Mouse (Mus musculus) c-Kit-positive CD71-positive TER-119-negative erythroid progenitor cells, embryonic 14.5 days (primary cell): ENCODE measurements around the gene Avil.

Experiments used
- DNase-seq: peaks from one replicate; pipeline ENCODE4 v3.0.0-alpha.2; 2013; ENCODE audit warnings: low read depth

Gene Avil

GRCm38 (mm10) chr10:127030336-127031296 lies 30.1 kb downstream of the Avil start, which contains the start of gene Tsfm:
Tsfm (minus strand) TSS chr10:127030840.
- peak; percentile 91 for DNase-seq

GRCm38 (mm10) chr10:127033301-127033741 lies 32.8 kb downstream of the Avil start:
- no peak for DNase-seq

GRCm38 (mm10) chr10:127036273-127036672 lies 35.8 kb downstream of the Avil start:
- no peak for DNase-seq

DNA sequence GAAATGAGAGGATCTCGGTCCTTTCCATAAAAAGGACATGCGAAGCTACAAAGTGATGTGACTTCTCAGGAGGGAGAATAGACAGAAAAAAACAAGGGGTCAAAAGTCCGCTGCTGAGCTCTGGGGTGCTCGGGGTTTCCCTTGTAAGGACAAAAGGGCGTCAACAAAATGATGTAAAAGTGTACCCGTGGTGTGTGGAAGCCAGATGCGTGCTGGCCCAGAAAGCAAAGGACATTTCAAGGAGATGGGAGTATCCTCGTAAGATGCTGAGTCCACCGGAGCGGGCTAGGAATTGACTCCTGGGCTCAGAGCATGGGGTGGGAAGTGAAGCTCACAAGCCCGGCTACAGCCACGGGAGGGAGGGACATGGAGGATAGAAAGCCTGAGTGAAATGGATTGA lies 37.1 kb downstream of the Avil start:
- no peak for DNase-seq

GRCm38 (mm10) chr10:127040569-127041214 lies 40.2 kb downstream of the Avil start:
- no peak for DNase-seq

DNA sequence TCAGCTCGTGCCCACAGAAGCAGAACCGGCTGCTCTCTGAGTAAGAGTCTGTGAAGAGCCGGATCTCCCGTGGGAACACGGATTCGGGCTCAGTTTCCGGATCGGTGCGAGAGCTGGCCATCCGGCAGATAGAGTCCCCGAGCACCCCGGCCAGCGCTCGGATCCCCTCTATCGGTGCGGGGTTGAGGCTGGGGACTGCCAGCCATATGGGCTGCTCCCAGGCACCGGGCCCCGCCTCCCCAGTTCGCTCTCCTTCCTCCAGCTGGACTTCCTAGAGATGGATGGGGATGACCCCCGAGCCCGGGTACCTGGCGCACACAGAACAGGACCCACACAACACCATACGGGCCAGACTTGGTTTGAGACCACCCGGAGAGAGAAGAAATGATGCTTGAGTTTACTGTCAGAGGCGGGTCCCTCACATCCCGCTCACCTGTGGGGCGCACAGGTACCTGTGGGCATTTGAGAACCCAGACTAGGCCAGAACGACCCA lies 40.8 kb downstream of the Avil start, which contains the start of the genes Mettl1 and Eef1akmt3:
Gene Mettl1, plus strand, starts transcription at position 141 of the 493 bp plus-strand sequence.
Gene Eef1akmt3, minus strand, starts transcription at position 240 of the 493 bp plus-strand sequence.
- DNase-seq, result no peak

- DNase-seq, result peak; percentile 75
These were observed 41.3 kb downstream of the Avil start for GRCm38 (mm10) chr10:127041774-127042338.

DNA sequence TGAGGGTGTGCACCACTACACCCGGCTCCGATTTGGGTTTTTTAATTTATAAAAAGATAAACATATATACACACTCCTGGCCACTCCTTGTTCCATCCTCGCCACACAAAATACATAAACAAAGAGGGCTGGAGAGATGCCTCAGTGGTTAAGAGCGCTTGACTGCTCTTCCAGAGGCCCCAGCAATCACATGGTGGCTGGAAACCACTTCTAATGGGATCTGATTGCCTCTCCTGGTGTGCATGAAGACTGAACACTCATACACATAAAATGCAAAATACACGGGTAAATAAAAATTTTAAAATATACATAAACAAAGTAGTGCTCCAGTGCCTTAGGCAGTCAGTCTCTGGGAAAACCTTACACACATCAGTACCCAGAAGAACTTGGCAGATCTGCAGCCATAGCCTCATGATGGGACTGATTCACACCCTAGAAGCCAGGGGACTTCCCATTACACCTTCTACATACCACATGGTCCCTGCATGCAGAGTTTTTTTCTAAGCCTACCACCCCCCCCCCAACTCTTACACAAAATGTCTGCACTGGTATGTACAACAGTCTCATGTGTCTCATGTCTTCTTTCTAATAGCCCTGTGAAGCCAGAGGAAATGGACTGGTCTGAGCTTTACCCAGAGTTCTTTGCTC lies 42.1 kb downstream of the Avil start:
- DNase-seq, result no peak

DNA sequence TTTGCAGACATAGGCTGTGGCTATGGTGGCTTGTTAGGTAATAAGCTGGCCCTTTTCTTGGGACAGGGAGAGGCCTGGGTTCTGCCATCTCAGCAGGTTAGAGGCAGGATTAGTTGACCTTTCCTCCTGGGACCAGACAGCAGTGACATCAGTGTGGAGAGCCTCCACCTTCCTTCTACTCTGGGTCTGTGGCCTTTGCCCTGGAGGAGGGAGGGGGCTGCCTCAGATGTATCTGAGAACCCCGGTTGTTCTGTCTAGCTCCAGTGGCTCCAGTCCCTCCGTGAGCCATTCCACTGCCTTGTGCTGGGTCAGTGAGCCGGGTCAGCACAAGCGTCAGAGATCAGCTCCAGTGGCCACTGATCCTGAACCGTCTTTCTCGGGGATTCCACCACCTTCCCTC lies 42.7 kb downstream of the Avil start:
- no peak for DNase-seq

DNA sequence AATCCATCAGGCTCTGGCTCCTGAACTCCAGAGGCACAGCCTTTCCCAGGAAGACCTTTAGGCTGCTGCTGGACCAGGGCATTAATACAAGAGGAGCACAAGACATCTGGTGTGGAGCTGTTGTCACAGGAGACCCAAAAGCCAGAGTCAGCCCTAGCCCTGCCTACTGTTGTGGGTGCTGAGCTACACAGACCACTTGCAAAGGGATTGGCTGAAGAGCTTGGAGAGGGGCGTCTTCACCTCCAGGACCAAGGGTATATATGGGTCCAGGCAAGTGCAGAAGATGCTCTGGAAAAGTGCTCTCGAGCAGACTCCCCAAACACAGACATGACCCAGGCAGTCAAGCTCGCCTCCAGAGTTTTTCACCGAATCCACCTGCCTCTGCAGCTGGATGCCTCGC lies 47.4 kb downstream of the Avil start, which contains the start of gene Cyp27b1:
Gene Cyp27b1, plus strand, starts transcription at position 297 of the 400 bp plus-strand sequence.
- no peak for DNase-seq

GRCm38 (mm10) chr10:127048608-127049394 lies 48.3 kb downstream of the Avil start:
- DNase-seq, result no peak

- no peak for DNase-seq
These were observed 49.0 kb downstream of the Avil start for GRCm38 (mm10) chr10:127049395-127050118.

- no peak for DNase-seq
These were observed 49.6 kb downstream of the Avil start for GRCm38 (mm10) chr10:127050119-127050474.

- no peak for DNase-seq
These were observed 54.1 kb downstream of the Avil start for GRCm38 (mm10) chr10:127054646-127055045.

GRCm38 (mm10) chr10:127055406-127055805 lies 54.9 kb downstream of the Avil start:
- DNase-seq, result no peak

DNA sequence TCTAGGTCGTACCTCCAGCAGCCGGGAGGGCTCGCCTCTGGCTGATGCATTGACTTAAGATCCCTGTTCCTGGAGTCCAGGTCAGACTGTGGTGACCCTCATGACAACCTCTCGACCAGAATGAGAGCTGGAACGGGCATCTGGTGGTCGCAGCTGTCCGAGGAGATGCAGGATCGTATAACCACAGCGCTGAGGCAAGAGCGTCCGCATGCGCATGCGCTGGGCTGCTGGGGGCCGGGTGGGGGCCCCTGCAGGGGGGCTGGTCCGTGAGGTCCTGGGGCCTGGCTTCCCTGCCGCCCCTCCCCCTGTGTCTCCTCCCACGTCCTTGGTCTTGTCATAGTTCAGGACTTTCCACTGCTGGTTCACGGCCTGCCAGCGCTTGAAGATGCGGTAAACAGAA lies 56.0 kb downstream of the Avil start:
- DNase-seq, result no peak

- no peak for DNase-seq
These were observed 57.7 kb downstream of the Avil start for GRCm38 (mm10) chr10:127058161-127058560.

GRCm38 (mm10) chr10:127058708-127059107 lies 58.2 kb downstream of the Avil start:
- no peak for DNase-seq

DNA sequence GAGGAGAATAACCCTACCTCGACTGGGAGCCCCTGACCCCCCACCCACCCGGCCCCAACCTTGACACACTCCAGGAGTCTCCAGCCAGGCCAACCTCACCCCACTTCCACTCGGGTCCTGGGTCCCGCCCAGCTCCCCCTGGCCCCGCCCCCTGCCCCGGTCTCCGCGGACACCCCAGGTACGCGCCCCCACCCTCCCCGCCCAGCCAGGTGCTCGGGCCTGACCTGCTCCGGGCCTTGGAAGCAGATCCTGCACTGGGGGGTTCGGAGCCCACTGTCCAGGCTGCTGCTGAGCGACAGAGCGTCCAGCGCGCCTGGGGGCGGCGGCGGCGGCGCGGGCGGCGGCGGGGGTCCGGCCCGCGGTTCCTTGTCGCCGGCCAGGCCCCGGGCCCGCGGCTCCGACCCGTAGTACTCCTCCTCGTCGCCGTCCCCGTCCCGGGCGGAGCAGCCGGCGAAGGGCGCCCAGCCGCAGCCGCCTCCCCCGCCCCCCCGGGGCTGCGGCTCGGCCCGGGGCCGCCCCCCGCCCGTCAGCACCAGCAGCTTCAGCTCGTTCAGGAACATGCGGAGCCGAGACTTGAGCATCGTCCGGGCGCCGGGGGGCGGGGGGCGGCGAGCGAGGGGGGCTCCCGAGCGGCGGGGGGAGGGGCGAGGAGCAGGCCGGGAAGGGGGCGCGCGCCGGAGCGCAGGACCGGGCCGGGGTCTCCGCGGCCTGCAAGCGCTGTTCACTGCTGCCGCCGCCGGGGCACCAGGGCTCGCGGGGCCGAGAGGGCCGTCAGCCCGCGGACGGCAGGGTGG lies 58.9 kb downstream of the Avil start:
- DNase-seq, result no peak
